Mouse (Mus musculus): ENCODE results near the gene Fam13c. TPM values are rescaled to one million over a fixed set of nuclear protein-coding genes. Genes with fewer than 3 reads are reported as not detected.

The Fam13c gene
- 19.6 and 21.4 TPM in 2 replicates for polyA plus RNA-seq (2015; fragmentation: Nextera tagmentation; extraction: Ambion mirVana)

DNA sequence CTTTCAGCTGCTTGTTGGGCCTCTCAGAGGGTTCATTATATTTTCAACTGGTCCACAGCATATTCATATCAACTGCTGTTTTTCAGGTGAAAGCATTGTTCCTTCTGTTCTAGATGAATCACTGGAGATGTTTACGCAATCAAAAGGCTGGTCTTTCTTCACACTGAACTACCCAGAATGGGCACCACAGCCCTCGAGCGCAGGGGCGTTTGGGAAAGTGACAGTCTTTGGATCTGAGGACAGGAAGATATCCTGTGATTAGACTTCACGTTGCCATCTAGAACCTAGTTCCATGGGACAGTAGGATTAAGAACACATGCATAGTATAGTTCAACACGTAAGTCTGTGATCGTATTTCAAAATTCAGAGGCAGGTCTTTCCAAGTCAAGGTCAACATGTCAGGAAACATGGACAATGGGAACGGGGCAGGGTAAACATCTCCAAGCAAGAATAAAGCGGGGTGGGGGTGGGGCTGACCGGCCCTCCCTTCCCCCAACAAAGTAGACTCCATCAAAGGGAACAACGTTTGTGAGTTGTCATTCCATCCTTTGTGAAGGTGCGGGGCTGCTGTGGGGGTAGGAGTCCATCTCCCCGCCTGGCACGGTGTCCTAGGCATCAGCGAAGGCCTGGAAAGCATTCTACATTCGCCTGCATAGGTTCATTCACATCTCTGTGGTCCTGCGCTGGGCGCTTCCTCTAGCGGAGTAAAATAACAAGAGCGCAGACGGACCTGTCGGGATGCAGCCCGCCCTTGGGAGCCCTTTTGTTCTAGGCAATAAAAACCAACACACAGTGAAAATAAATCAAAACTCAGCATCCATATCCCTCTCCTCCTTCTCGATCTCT is at the start of gene Fam13c:
Fam13c (plus strand) TSS at position 806 of the 846 bp plus-strand sequence.
- Histone ChIP-seq H3K4me3 (replicated peaks) (peak within 1 kb of the TSS; percentile 73), H3K27ac (replicated peaks) (peak within 1 kb of the TSS; percentile 97), H3K4me2 (peak within 1 kb of the TSS; percentile 70), H3K4me1 (peaks cover 31% of the 10 kb centered on the region), H3K9ac (replicated peaks) (peak within 1 kb of the TSS; percentile 83), H3K27me3 (replicated peaks) (no peaks in the 10 kb centered on the region), H3K9me3 (replicated peaks) (no peaks in the 10 kb centered on the region), H3K36me3 (no peaks in the 10 kb centered on the region)
- 9% methylated on average over 24 of the region's 24 CpGs for WGBS
- peak; percentile 80 for ATAC-seq (ENCODE audit: low FRiP score)

DNA sequence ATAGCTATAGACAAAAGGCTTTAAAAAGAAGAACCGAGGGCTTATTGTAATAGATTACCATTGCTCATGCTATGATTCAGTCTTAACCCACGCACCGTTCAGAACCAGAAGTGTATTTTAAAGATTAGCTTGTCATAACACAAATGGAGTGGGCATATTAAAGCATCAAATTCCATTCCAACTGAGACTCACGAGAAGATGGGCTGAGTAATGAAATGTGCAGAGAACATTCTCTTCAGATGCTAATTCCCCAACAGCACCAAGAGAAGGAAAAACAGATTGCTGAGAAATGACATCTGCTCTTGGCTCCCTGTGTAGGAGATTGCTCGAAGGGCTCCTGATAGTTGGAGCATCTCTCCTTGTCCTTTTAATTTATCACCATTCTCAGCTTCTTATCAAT is 44.4 kb upstream of the Fam13c start:
- Histone ChIP-seq H3K4me1 (no peaks in the 10 kb centered on the region), H3K9me3 (replicated peaks) (0 out of 2 replicates have a peak, but pooled peaks cover 7% of the 10 kb centered on the region), H3K27me3 (replicated peaks) (no peaks in the 10 kb centered on the region), H3K4me3 (replicated peaks) (no peak overlapping the region), H3K36me3 (no peaks in the 10 kb centered on the region), H3K9ac (replicated peaks) (no peak overlapping the region), H3K27ac (replicated peaks) (no peak overlapping the region), H3K4me2 (no peak overlapping the region)
- no peak for ATAC-seq (ENCODE audit: low FRiP score)
- 86% methylated on average over 5 of the region's 5 CpGs for WGBS

DNA sequence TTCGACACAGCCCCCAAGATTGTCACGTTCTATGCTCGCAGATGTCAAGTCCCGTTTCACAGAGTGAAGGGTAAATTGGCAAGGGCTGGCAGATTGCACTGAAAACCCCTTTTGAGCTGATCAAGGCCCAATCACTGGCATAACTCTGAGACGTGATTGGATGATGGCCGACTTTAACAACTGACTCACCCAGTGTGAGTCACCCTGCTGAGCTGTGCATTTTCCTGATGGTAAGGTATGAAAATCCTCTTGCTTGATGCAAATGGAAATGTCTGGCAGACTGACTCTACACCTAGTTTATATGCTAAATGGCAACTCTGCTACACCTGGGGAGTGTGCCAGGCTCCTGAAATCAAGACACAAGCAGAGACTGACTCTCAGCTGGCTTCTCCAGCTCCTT is 42.1 kb upstream of the Fam13c start:
- Histone ChIP-seq H3K27ac (replicated peaks) (no peak overlapping the region), H3K36me3 (no peaks in the 10 kb centered on the region), H3K9me3 (replicated peaks) (0 out of 2 replicates have a peak, but pooled peaks cover 4% of the 10 kb centered on the region), H3K27me3 (replicated peaks) (no peaks in the 10 kb centered on the region), H3K4me3 (replicated peaks) (no peak overlapping the region), H3K4me2 (no peak overlapping the region), H3K4me1 (no peaks in the 10 kb centered on the region), H3K9ac (replicated peaks) (no peak overlapping the region)
- ATAC-seq (ENCODE audit: low FRiP score): no peak
- WGBS: 87% methylated on average over 6 of the region's 6 CpGs

DNA sequence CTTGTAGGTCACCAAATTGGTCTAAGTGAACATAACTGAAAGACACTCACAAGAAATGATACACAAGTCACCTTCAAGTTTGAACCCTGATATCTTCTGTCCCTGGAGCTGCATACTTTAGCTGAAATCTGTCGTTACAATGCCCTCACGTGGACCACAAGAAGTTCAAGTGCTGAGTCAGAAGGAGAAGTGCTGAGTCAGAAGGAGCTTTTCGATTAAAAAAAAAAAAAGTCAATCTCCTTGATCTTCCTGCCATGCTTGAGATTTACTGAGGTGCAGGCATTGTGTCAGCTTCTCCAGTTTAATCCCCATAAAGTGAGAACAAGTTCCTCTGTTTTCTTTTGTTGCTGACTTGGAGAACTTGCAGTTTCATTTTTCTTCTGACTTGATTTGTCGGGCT is 38.3 kb upstream of the Fam13c start:
- no peaks in the 10 kb centered on the region for H3K4me1 ChIP-seq
- H3K4me3 ChIP-seq (replicated peaks): no peak overlapping the region
- no peaks in the 10 kb centered on the region for H3K9me3 ChIP-seq (replicated peaks)
- no peak overlapping the region for H3K27ac ChIP-seq (replicated peaks)
- no peaks in the 10 kb centered on the region for H3K27me3 ChIP-seq (replicated peaks)
- no peak overlapping the region for H3K9ac ChIP-seq (replicated peaks)
- no peak for ATAC-seq (ENCODE audit: low FRiP score)
- no peak overlapping the region for H3K4me2 ChIP-seq
- WGBS: 84% methylated on average over 4 of the region's 4 CpGs
- no peaks in the 10 kb centered on the region for H3K36me3 ChIP-seq

DNA sequence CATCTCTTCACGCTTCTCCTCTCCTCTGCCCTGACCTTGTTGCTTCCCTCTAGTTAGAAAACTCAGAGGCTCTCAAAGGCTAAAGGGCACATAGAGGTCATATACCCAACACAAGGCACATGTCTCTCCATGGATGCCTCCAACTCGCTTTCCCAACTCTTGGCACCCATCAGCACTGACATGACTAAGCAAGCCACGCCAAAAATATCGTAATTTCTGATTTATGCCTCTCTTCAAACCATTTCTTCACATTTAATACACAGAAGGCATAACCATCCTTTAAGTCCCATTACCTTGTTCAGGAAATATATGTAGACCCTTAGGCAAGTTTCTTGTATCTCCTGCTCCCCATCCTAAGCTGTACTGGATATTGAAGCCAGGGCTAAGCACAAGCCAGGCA is 37.6 kb upstream of the Fam13c start:
- no peak overlapping the region for H3K4me3 ChIP-seq (replicated peaks)
- H3K4me2 ChIP-seq: no peak overlapping the region
- H3K36me3 ChIP-seq: no peaks in the 10 kb centered on the region
- no peak overlapping the region for H3K27ac ChIP-seq (replicated peaks)
- 85% methylated on average over 4 of the region's 4 CpGs for WGBS
- H3K9me3 ChIP-seq (replicated peaks): no peaks in the 10 kb centered on the region
- H3K4me1 ChIP-seq: no peaks in the 10 kb centered on the region
- no peak for ATAC-seq (ENCODE audit: low FRiP score)
- H3K9ac ChIP-seq (replicated peaks): no peak overlapping the region
- no peaks in the 10 kb centered on the region for H3K27me3 ChIP-seq (replicated peaks)

DNA sequence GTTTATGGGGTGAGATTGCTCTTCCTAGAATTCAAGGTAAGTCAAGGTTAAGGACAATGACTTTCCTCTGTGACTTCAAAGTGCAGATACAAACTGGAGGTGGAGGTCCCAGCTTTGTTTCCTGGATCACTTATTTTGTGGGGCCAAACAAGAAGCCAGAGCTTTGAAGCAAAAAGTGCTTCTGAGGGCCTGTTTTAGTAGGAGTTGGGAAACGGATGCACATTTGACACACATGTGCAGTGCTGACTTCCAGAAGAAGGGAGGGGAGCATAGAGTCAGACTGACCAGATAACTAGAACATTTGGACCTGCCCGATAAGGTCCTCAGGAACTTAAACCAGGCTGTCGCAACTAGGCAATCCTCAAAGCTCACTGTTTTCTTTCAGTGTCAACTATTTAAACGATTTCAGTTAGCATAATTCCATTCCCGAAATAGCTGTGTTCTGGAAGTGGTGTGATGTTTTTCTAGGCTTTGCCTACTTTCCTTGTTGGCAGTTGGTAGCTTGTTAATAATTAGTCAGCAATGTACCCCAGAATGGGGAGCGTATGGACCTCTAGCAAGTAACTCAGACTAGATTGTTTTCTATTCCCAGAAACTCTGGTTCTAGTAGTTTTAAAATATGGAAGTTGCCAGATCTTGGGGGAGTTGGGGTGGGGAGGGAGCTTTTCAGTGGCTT is 22.3 kb upstream of the Fam13c start:
- H3K9me3 ChIP-seq (replicated peaks): no peaks in the 10 kb centered on the region
- no peak overlapping the region for H3K4me3 ChIP-seq (replicated peaks)
- no peak overlapping the region for H3K4me2 ChIP-seq
- H3K9ac ChIP-seq (replicated peaks): no peak overlapping the region
- ATAC-seq (ENCODE audit: low FRiP score): no peak
- WGBS: 91% methylated on average over 6 of the region's 6 CpGs
- no peak overlapping the region for H3K27ac ChIP-seq (replicated peaks)
- H3K4me1 ChIP-seq: peaks cover 11% of the 10 kb centered on the region; the same call in 1 of the 2 replicates
- no peaks in the 10 kb centered on the region for H3K36me3 ChIP-seq
- H3K27me3 ChIP-seq (replicated peaks): no peaks in the 10 kb centered on the region

DNA sequence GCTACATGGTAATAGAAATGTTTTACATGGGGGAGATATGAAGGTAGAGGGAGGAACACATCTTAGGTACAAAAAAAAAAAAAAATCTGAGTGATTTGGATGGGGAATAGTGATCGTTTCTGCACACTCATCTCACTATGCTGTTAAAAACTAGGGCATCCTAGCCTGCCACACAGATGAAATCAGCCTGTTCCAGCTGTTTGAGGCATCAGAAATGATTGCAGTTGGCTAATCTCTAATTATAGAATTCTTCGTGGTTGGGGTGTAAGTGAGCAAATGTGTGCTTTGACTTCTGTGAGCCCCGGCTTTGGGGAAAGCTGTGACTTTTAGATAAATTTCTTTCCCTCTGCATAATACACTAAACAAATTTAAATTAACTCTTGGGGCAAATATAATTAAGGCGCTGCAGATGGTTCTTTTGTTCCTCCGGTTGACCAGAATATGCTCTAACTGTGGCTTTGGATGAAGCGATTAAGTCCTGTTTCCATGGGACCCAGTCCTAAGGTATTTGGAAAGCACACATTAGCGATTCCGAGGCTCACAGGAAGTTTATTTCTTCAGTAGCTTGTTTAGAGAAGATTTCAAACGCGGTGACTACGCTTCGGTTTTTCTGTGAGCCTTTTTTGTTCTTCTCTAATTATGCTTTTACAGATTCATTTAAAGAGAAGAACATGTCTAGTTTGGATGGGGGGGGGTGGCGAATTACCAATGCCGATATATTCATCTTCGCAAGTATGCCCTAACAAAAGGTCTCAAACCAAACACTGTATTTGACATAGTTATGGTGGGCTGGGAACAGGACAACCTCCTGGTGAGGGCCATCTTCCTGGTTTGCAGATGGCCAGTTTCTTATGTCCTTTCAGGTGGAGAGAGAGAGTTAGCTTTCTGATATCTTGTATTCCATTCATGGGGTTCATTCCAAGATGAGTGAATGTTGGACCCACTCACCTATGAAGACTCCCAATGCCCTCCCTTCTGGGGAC is 20.7 kb upstream of the Fam13c start:
- peak overlapping the region; percentile 15; the same call in 1 of the 2 replicates for H3K4me2 ChIP-seq
- no peaks in the 10 kb centered on the region for H3K9me3 ChIP-seq (replicated peaks)
- 30% methylated on average over 15 of the region's 15 CpGs for WGBS
- no peak for ATAC-seq (ENCODE audit: low FRiP score)
- peaks cover 11% of the 10 kb centered on the region; the same call in 1 of the 2 replicates for H3K4me1 ChIP-seq
- no peaks in the 10 kb centered on the region for H3K36me3 ChIP-seq
- H3K9ac ChIP-seq (replicated peaks): no peak overlapping the region
- no peak overlapping the region for H3K4me3 ChIP-seq (replicated peaks)
- H3K27me3 ChIP-seq (replicated peaks): no peaks in the 10 kb centered on the region
- no peak overlapping the region for H3K27ac ChIP-seq (replicated peaks)

GRCm38 (mm10) chr10:70426373-70426772 is 13.9 kb upstream of the Fam13c start:
- H3K27ac ChIP-seq (replicated peaks): no peak overlapping the region
- H3K36me3 ChIP-seq: no peaks in the 10 kb centered on the region
- H3K9me3 ChIP-seq (replicated peaks): no peaks in the 10 kb centered on the region
- H3K4me1 ChIP-seq: no peaks in the 10 kb centered on the region
- H3K4me2 ChIP-seq: no peak overlapping the region
- WGBS: 38% methylated on average over 3 of the region's 3 CpGs
- no peak for ATAC-seq (ENCODE audit: low FRiP score)
- H3K27me3 ChIP-seq (replicated peaks): no peaks in the 10 kb centered on the region
- H3K9ac ChIP-seq (replicated peaks): no peak overlapping the region
- no peak overlapping the region for H3K4me3 ChIP-seq (replicated peaks)

DNA sequence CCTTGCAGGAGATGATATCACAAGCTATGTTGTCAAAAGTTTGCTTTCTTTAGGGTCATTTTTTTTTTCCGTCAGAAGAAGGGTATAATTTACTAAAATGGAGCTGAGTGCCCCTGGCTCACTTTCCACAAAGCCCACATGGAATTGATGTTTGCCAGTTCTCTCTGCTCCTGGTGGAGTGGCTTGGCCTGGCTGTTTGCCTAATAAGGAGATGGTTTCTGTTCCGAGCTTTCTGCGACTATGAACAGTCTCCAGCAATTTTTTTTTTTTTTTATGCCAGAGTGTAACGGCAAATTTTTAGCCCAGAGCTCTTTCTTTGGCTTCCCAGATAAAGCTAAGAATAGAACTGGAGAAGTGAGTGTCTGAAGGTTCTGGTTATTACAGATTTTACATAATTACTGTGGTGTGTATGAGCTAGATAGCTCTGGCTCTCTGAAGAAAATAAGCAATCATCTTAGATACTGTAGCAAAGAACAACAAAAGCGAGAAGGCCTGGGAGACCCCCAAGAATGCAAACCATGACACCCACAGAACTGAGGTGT is 12.1 kb upstream of the Fam13c start:
- no peak overlapping the region for H3K9ac ChIP-seq (replicated peaks)
- WGBS: 82% methylated on average over 5 of the region's 5 CpGs
- no peak overlapping the region for H3K4me2 ChIP-seq
- no peak overlapping the region for H3K27ac ChIP-seq (replicated peaks)
- H3K27me3 ChIP-seq (replicated peaks): no peaks in the 10 kb centered on the region
- no peak overlapping the region for H3K4me3 ChIP-seq (replicated peaks)
- no peak for ATAC-seq (ENCODE audit: low FRiP score)
- H3K4me1 ChIP-seq: no peaks in the 10 kb centered on the region
- H3K9me3 ChIP-seq (replicated peaks): no peaks in the 10 kb centered on the region
- no peaks in the 10 kb centered on the region for H3K36me3 ChIP-seq

DNA sequence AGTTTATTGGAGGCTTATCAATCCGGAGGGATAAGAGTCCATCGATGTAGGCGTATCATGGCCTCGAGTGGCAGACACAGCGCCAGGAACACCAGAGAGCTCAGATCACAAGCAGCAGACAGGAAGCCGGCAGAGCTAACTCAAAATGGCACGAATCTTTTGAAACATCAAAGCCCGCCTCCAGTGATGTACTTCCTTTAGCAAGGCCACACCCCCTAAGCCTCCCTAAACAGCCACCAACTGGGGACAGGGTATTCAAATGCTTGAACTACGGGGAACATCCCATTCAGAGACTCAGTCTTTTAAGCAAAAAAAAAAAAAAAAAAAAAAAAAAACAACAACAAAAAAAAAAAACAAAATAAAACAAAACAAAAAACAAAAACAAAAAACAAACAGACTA is 10.9 kb upstream of the Fam13c start:
- H3K27ac ChIP-seq (replicated peaks): no peak overlapping the region
- no peak for ATAC-seq (ENCODE audit: low FRiP score)
- H3K4me3 ChIP-seq (replicated peaks): no peak overlapping the region
- no peak overlapping the region for H3K9ac ChIP-seq (replicated peaks)
- H3K27me3 ChIP-seq (replicated peaks): no peaks in the 10 kb centered on the region
- 96% methylated on average over 9 of the region's 9 CpGs for WGBS
- H3K9me3 ChIP-seq (replicated peaks): no peaks in the 10 kb centered on the region
- no peaks in the 10 kb centered on the region for H3K36me3 ChIP-seq
- H3K4me1 ChIP-seq: no peaks in the 10 kb centered on the region
- no peak overlapping the region for H3K4me2 ChIP-seq

GRCm38 (mm10) chr10:70433334-70433733 is 6.9 kb upstream of the Fam13c start:
- Histone ChIP-seq H3K9me3 (replicated peaks) (no peaks in the 10 kb centered on the region), H3K4me2 (no peak overlapping the region), H3K9ac (replicated peaks) (no peak overlapping the region), H3K27me3 (replicated peaks) (no peaks in the 10 kb centered on the region), H3K4me1 (no peaks in the 10 kb centered on the region), H3K36me3 (no peaks in the 10 kb centered on the region), H3K27ac (replicated peaks) (no peak overlapping the region), H3K4me3 (replicated peaks) (no peak overlapping the region)
- no peak for ATAC-seq (ENCODE audit: low FRiP score)
- WGBS: 91% methylated on average over 3 of the region's 3 CpGs

All from neural tube, embryonic 15.5 days (tissue).